Mouse (Mus musculus): ENCODE data around the gene B3gat2. TPM values are rescaled to one million over a fixed set of nuclear protein-coding genes. Genes with fewer than 3 reads are reported as not detected.

Gene B3gat2
- polyA plus RNA-seq, 1 experiment, result 7.9 TPM

Other genes starting within 250 kb of the B3gat2 start
- gene Smap1, start 160.6 kb downstream of the B3gat2 start, polyA plus RNA-seq (2012; rRNA removed), result 196 and 214 TPM in 2 replicates
- 55.3 and 61.6 TPM in 2 replicates for gene Sdhaf4, start 243.9 kb downstream of the B3gat2 start, polyA plus RNA-seq (2012; rRNA removed)

All from frontal cortex, adult 2 months (tissue).